Mouse (Mus musculus): ENCODE measurements around the gene Nfib. TPM values are rescaled to one million over a fixed set of nuclear protein-coding genes. Genes with fewer than 3 reads are reported as not detected.

Gene Nfib
- polyA plus RNA-seq, 1 experiment from 2014 or later: 13.3 TPM

DNA sequence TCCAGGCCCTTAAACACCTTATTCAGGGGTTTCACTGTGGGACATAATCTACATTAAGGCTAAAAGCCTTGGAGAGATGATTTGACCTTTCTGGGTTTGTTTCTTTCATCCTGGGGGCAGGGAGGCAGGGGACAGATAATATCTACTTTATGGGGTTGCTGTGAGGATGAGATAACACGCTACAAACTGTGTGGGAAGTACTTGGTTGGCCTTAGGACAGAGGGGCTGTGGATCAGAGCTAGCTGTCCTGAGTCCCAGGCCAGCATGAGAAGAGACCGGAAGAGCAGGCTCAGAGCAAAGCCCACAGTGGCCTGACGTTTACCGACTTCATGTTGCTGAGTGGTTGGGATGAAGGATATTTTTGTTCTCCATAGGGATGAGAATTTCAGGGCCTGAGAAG, 81.7 kb downstream of the Nfib start:
- Histone ChIP-seq H3K27me3 (ENCODE audit: insufficient read depth, low read length) (no peaks in the 10 kb centered on the region), H3K4me3 (replicated peaks; ENCODE audit: low read depth, low read length) (no peak overlapping the region), H3K4me2 (ENCODE audit: low read length) (no peak overlapping the region), H3K27ac (no peak overlapping the region), H3K4me1 (replicated peaks; ENCODE audit: insufficient read depth, low read length) (no peaks in the 10 kb centered on the region), H3K9me3 (replicated peaks; ENCODE audit: low read length) (no peaks in the 10 kb centered on the region), H3K9ac (ENCODE audit: low read depth, low read length) (no peak overlapping the region), H3K36me3 (ENCODE audit: insufficient read depth, low read length) (no peaks in the 10 kb centered on the region)
- 58% methylated on average over 4 of the region's 4 CpGs for WGBS
- ATAC-seq (replicated peaks; ENCODE audit: low FRiP score, low read depth) (no peak), DNase-seq (ENCODE audit: low spot score) (no peak)
- no peak for TF ChIP-seq CTCF (IDR thresholded peaks at IDR 0.05; ENCODE audit: low read depth)

DNA sequence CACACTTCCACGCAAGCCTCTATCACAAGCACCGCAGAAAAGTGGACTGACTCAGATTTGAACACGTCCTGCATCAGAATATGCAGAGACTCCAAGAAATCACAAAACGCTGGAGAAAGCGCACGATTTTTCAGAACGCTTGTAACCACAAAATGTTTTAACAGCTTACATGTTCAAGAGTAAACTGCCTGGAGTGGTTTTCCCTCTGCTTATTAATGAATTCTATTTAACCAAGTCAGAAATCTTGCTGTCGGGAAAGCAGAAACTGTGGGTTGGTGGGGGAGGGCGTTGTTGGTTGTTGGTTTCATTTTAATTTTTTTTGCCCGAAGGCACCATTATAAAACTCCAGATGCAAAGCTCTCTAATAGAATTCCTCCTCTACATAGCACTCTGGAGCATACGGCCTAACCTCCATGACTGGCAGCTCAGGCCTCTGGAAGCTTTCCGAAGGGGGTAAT, 82.4 kb downstream of the Nfib start:
- H3K4me1 ChIP-seq (replicated peaks; ENCODE audit: insufficient read depth, low read length): no peaks in the 10 kb centered on the region
- no peaks in the 10 kb centered on the region for H3K36me3 ChIP-seq (ENCODE audit: insufficient read depth, low read length)
- 0 out of 2 replicates have a peak overlapping the region, but pooled peaks have one; percentile 22 for H3K27ac ChIP-seq
- H3K9me3 ChIP-seq (replicated peaks; ENCODE audit: low read length): no peaks in the 10 kb centered on the region
- TF ChIP-seq CTCF (IDR thresholded peaks at IDR 0.05; ENCODE audit: low read depth): no peak
- no peak overlapping the region for H3K4me2 ChIP-seq (ENCODE audit: low read length)
- H3K4me3 ChIP-seq (replicated peaks; ENCODE audit: low read depth, low read length): no peak overlapping the region
- no peak overlapping the region for H3K9ac ChIP-seq (ENCODE audit: low read depth, low read length)
- DNase-seq (ENCODE audit: low spot score) (no peak), ATAC-seq (replicated peaks; ENCODE audit: low FRiP score, low read depth) (no peak)
- H3K27me3 ChIP-seq (ENCODE audit: insufficient read depth, low read length): no peaks in the 10 kb centered on the region
- WGBS: 72% methylated on average over 12 of the region's 12 CpGs

DNA sequence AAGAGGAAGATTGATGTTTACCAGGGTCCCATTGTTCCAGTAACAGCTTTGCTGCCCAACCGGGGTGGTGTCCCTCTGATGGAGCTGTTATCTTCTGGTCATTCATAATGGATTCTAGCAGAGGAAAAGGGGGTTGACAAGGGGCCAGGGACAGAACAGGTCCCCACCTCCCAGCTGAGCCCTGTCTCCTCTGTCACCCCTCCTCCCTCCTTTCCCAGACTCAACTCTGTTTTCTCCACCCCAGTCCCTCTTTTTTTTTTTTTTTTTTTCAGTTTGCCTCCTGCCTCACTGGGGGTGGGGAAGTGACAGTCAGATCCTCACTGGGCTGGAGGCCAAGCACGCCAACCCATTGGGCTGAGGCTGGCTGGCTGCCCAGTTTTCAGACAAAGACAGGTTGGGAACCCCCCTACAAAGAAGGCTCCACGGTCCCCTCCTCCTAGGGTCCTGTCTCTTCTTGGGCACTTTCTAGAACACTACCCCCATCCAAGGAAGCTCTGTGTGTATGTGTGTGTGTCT, 83.2 kb downstream of the Nfib start:
- H3K9me3 ChIP-seq (replicated peaks; ENCODE audit: low read length): no peaks in the 10 kb centered on the region
- H3K27me3 ChIP-seq (ENCODE audit: insufficient read depth, low read length): no peaks in the 10 kb centered on the region
- ATAC-seq (replicated peaks; ENCODE audit: low FRiP score, low read depth): no peak; the same call in 1 of the 2 replicates
- no peak for TF ChIP-seq CTCF (IDR thresholded peaks at IDR 0.05; ENCODE audit: low read depth)
- no peak overlapping the region for H3K4me3 ChIP-seq (replicated peaks; ENCODE audit: low read depth, low read length)
- peak overlapping the region; percentile 6; the same call in 1 of the 2 replicates for H3K4me2 ChIP-seq (ENCODE audit: low read length)
- H3K36me3 ChIP-seq (ENCODE audit: insufficient read depth, low read length): no peaks in the 10 kb centered on the region
- H3K27ac ChIP-seq: no peak overlapping the region
- H3K4me1 ChIP-seq (replicated peaks; ENCODE audit: insufficient read depth, low read length): no peaks in the 10 kb centered on the region
- WGBS: 15% methylated on average over 3 of the region's 3 CpGs
- H3K9ac ChIP-seq (ENCODE audit: low read depth, low read length): no peak overlapping the region
- peak; percentile 47 for DNase-seq (ENCODE audit: low spot score)

- H3K4me1 ChIP-seq (replicated peaks; ENCODE audit: insufficient read depth, low read length): no peaks in the 10 kb centered on the region
- H3K9ac ChIP-seq (ENCODE audit: low read depth, low read length): no peak overlapping the region
- H3K27me3 ChIP-seq (ENCODE audit: insufficient read depth, low read length): no peaks in the 10 kb centered on the region
- peak; percentile 65 for TF ChIP-seq CTCF (IDR thresholded peaks at IDR 0.05; ENCODE audit: low read depth)
- ATAC-seq (replicated peaks; ENCODE audit: low FRiP score, low read depth) (no peak), DNase-seq (ENCODE audit: low spot score) (peak; percentile 82)
- no peak overlapping the region for H3K4me2 ChIP-seq (ENCODE audit: low read length)
- H3K36me3 ChIP-seq (ENCODE audit: insufficient read depth, low read length): no peaks in the 10 kb centered on the region
- H3K4me3 ChIP-seq (replicated peaks; ENCODE audit: low read depth, low read length): no peak overlapping the region
- 36% methylated on average over 12 of the region's 12 CpGs for whole genome bisulfite sequencing
- no peak overlapping the region for H3K27ac ChIP-seq
- no peaks in the 10 kb centered on the region for H3K9me3 ChIP-seq (replicated peaks; ENCODE audit: low read length)
These were observed 86.0 kb downstream of the Nfib start for GRCm38 (mm10) chr4:82619539-82619941.

GRCm38 (mm10) chr4:82619003-82619402, 86.5 kb downstream of the Nfib start:
- ATAC-seq (replicated peaks; ENCODE audit: low FRiP score, low read depth) (no peak), DNase-seq (ENCODE audit: low spot score) (peak; percentile 20)
- H3K9ac ChIP-seq (ENCODE audit: low read depth, low read length): no peak overlapping the region
- TF ChIP-seq CTCF (IDR thresholded peaks at IDR 0.05; ENCODE audit: low read depth): no peak
- no peaks in the 10 kb centered on the region for H3K27me3 ChIP-seq (ENCODE audit: insufficient read depth, low read length)
- H3K4me1 ChIP-seq (replicated peaks; ENCODE audit: insufficient read depth, low read length): no peaks in the 10 kb centered on the region
- WGBS: 50% methylated on average over 2 of the region's 2 CpGs
- H3K4me2 ChIP-seq (ENCODE audit: low read length): no peak overlapping the region
- no peak overlapping the region for H3K27ac ChIP-seq
- H3K36me3 ChIP-seq (ENCODE audit: insufficient read depth, low read length): no peaks in the 10 kb centered on the region
- H3K4me3 ChIP-seq (replicated peaks; ENCODE audit: low read depth, low read length): no peak overlapping the region
- H3K9me3 ChIP-seq (replicated peaks; ENCODE audit: low read length): no peaks in the 10 kb centered on the region

DNA sequence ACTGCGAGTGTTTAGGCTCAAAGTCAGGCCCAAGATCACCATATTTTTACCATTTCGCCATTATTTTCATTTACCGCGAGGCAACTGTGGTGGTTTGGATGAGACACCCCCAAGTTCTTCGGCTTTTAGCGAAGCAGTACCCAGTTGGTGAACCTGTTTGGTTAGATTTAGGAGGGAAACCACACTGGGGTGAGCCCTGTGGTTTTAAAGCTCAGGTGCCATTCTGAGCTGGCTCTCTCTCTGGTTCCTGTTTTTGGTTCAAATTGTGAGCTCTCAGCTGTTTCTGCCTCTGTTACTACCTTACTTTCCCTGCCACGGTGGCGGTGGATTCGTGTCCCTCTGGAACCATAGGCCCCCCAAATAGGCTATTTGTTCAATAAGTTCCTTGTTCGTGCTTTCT, 88.3 kb downstream of the Nfib start:
- DNase-seq (ENCODE audit: low spot score): no peak
- Histone ChIP-seq H3K4me2 (ENCODE audit: low read length) (no peak overlapping the region), H3K9ac (ENCODE audit: low read depth, low read length) (no peak overlapping the region), H3K27ac (no peak overlapping the region), H3K4me1 (replicated peaks; ENCODE audit: insufficient read depth, low read length) (no peaks in the 10 kb centered on the region), H3K36me3 (ENCODE audit: insufficient read depth, low read length) (no peaks in the 10 kb centered on the region), H3K4me3 (replicated peaks; ENCODE audit: low read depth, low read length) (no peak overlapping the region), H3K9me3 (replicated peaks; ENCODE audit: low read length) (no peaks in the 10 kb centered on the region), H3K27me3 (ENCODE audit: insufficient read depth, low read length) (no peaks in the 10 kb centered on the region)
- ATAC-seq (replicated peaks; ENCODE audit: low FRiP score, low read depth): no peak
- 88% methylated on average over 10 of the region's 10 CpGs for WGBS
- TF ChIP-seq CTCF (IDR thresholded peaks at IDR 0.05; ENCODE audit: low read depth): no peak

DNA sequence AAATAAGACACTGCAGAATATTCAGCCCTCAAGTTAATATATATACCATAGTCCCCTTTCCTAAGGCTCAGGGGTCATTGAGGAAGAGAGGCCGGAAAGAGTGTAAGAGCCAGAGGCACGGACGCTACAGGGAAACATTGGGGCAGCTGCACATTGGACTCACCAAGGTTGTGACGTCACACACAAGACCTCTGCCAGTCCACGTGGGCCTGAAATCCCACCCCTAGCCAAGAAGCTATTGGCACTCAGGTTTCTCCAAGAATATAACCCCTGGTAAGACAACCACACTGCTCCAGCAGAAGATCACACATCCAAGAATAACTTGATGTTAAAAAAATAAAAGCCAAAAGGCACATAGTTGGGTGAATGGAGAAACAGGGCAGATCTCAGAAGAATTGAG, 89.8 kb downstream of the Nfib start:
- ATAC-seq (replicated peaks; ENCODE audit: low FRiP score, low read depth): no peak
- 89% methylated on average over 5 of the region's 5 CpGs for WGBS

More for the DNA sequence above, 89.8 kb downstream of the Nfib start:
- Histone ChIP-seq H3K4me2 (ENCODE audit: low read length) (no peak overlapping the region), H3K4me1 (replicated peaks; ENCODE audit: insufficient read depth, low read length) (no peaks in the 10 kb centered on the region), H3K27ac (no peak overlapping the region), H3K4me3 (replicated peaks; ENCODE audit: low read depth, low read length) (no peak overlapping the region), H3K9ac (ENCODE audit: low read depth, low read length) (no peak overlapping the region), H3K27me3 (ENCODE audit: insufficient read depth, low read length) (no peaks in the 10 kb centered on the region), H3K9me3 (replicated peaks; ENCODE audit: low read length) (no peaks in the 10 kb centered on the region), H3K36me3 (ENCODE audit: insufficient read depth, low read length) (no peaks in the 10 kb centered on the region)
- TF ChIP-seq CTCF (IDR thresholded peaks at IDR 0.05; ENCODE audit: low read depth): no peak
- no peak for DNase-seq (ENCODE audit: low spot score)

Data from kidney, postnatal 0 days (tissue).